Mouse (Mus musculus): ENCODE measurements around the gene Gm20388. TPM values are rescaled to one million over a fixed set of nuclear protein-coding genes. Genes with fewer than 3 reads are reported as not detected.

The Gm20388 gene
- polyA plus RNA-seq, 1 experiment from 2014 or later = 5.5 TPM

GRCm38 (mm10) chr8:122193521-122193920 lies 2282.9 kb downstream of the Gm20388 start:
- Histone ChIP-seq H3K9me3 (no peaks in the 10 kb centered on the region), H3K4me3 (no peak overlapping the region), H3K27me3 (ENCODE audit: poor library complexity, severe bottlenecking) (no peaks in the 10 kb centered on the region), H3K4me1 (peaks cover 40% of the 10 kb centered on the region), H3K36me3 (replicated peaks) (no peaks in the 10 kb centered on the region), H3K27ac (peak overlapping the region; percentile 63; the same call in 1 of the 2 replicates)
- DNase-seq (ENCODE audit: extremely low spot score, low spot score) = no peak
- WGBS = 67% methylated on average over 11 of the region's 11 CpGs

DNA sequence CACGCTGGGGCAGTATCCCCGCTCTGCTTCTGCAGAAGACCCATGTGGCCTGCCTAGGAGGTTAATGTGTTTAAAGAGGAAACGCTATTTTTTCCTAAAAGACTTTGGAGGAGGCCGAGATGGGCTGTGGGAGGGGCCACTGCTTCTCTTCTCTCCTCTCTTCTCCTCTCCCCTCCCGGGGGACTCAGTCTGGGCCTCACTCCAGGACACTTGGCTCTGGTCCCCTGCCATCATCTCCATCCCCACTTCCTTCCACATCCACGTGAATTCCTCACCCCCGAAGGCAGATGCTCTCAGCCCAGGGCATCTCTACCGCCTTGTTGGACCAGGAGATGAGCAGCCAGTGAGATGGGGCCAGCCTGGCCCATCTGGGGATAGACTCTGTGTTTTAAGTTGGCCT lies 2283.8 kb downstream of the Gm20388 start:
- no peak overlapping the region for H3K27ac ChIP-seq
- no peak for DNase-seq (ENCODE audit: extremely low spot score, low spot score)

GRCm38 (mm10) chr8:122197342-122197741 lies 2286.7 kb downstream of the Gm20388 start:
- no peaks in the 10 kb centered on the region for H3K9me3 ChIP-seq
- WGBS = 75% methylated on average over 5 of the region's 5 CpGs
- no peak for DNase-seq (ENCODE audit: extremely low spot score, low spot score)
- no peaks in the 10 kb centered on the region for H3K36me3 ChIP-seq (replicated peaks)
- H3K27me3 ChIP-seq (ENCODE audit: poor library complexity, severe bottlenecking) = no peaks in the 10 kb centered on the region
- peaks cover 30% of the 10 kb centered on the region for H3K4me1 ChIP-seq
- no peak overlapping the region for H3K27ac ChIP-seq
- no peak overlapping the region for H3K4me3 ChIP-seq

More for the DNA sequence above, 2283.8 kb downstream of the Gm20388 start:
- Histone ChIP-seq H3K36me3 (replicated peaks) (no peaks in the 10 kb centered on the region), H3K4me3 (no peak overlapping the region), H3K4me1 (peaks cover 40% of the 10 kb centered on the region), H3K9me3 (no peaks in the 10 kb centered on the region), H3K27me3 (ENCODE audit: poor library complexity, severe bottlenecking) (no peaks in the 10 kb centered on the region)
- WGBS = 79% methylated on average over 8 of the region's 8 CpGs

DNA sequence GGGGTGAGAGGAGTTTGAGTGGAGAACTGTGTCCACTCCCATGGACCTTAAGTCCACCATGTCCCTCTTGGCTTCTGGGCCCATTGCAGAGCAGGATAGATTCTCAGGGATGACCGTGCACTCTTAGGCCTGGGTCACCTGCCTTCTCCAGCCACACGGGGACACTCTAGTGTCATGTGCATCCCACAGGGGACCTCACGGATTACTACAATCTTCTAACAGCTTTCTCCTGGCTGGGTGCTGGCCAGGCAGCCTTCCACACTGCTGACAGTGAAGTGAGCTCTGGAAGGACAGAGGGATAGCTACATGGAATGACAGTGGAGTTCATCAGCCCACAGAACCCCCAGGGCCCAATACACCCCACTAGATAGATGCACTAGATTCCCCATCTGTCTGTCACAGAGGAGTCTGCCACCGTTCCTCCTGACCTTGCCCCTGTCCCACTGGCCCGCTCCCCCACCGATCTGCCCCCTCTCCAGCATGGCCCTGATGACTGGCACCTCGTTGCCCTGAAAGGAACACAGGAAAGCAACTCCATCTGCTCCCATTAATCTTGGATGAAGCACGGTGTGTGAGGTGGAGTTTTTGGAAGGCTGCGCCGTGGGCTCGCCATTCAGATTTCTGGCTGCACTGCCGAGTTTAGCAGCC lies 2287.9 kb downstream of the Gm20388 start:
- no peak overlapping the region for H3K4me3 ChIP-seq
- 87% methylated on average over 12 of the region's 12 CpGs for WGBS
- no peak for DNase-seq (ENCODE audit: extremely low spot score, low spot score)

DNA sequence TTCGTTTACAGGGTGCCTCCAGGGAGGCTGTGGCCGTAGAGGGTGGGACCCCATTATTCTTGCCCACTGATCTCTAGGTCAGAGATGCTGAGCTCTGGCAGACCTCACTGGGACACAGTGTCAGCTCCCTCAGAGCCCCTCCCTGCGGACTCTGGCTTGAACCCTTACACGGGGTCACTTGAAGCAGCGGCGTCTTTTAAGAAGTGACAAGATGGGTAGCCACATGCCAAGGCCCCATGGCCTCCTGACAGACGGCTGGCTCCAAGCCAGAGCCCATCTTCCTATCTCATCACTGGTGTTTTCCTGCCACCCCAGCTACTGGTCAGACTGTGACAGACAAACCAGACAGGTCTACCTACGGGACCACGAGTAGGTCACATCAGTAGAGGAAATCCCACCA lies 2288.6 kb downstream of the Gm20388 start:
- WGBS = 91% methylated on average over 9 of the region's 9 CpGs
- DNase-seq (ENCODE audit: extremely low spot score, low spot score) = no peak
- Histone ChIP-seq H3K36me3 (replicated peaks) (no peaks in the 10 kb centered on the region), H3K4me3 (no peak overlapping the region), H3K9me3 (no peaks in the 10 kb centered on the region), H3K4me1 (peaks cover 12% of the 10 kb centered on the region), H3K27me3 (ENCODE audit: poor library complexity, severe bottlenecking) (no peaks in the 10 kb centered on the region), H3K27ac (no peak overlapping the region)

More for the DNA sequence above, 2287.9 kb downstream of the Gm20388 start:
- Histone ChIP-seq H3K4me1 (peaks cover 19% of the 10 kb centered on the region), H3K36me3 (replicated peaks) (no peaks in the 10 kb centered on the region), H3K9me3 (no peaks in the 10 kb centered on the region), H3K27ac (no peak overlapping the region), H3K27me3 (ENCODE audit: poor library complexity, severe bottlenecking) (no peaks in the 10 kb centered on the region)

- WGBS = 90% methylated on average over 4 of the region's 4 CpGs
- H3K4me3 ChIP-seq = no peak overlapping the region
- H3K27ac ChIP-seq = no peak overlapping the region
- peaks cover 6% of the 10 kb centered on the region; the same call in 1 of the 2 replicates for H3K4me1 ChIP-seq
- no peak for DNase-seq (ENCODE audit: extremely low spot score, low spot score)
- no peaks in the 10 kb centered on the region for H3K36me3 ChIP-seq (replicated peaks)
- H3K27me3 ChIP-seq (ENCODE audit: poor library complexity, severe bottlenecking) = no peaks in the 10 kb centered on the region
- H3K9me3 ChIP-seq = no peaks in the 10 kb centered on the region
These were observed 2289.2 kb downstream of the Gm20388 start for GRCm38 (mm10) chr8:122199841-122200240.

DNA sequence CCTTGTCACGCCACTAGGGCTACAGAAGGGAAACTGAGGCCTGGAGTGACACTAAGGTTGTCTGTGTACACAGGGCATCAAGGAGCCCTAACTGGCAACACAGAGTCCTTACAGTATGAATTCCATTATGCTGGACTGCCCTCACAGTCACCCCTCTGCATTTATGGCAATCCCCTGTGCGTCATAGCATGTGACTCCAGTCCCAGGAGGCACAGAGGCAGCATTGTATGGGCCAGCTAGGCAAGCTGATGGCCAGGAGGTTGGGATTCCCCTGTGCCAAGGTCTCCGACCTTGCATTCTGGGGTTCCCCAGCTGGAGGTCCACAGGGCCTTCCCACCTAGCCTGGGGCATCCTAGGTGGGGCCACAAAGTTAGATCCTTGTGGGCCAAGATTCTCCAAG lies 2300.9 kb downstream of the Gm20388 start:
- no peak for DNase-seq (ENCODE audit: extremely low spot score, low spot score)
- Histone ChIP-seq H3K4me3 (no peak overlapping the region), H3K4me1 (peaks cover 11% of the 10 kb centered on the region; the same call in 1 of the 2 replicates), H3K36me3 (replicated peaks) (no peaks in the 10 kb centered on the region), H3K27me3 (ENCODE audit: poor library complexity, severe bottlenecking) (no peaks in the 10 kb centered on the region; the same call in 1 of the 2 replicates), H3K27ac (no peak overlapping the region), H3K9me3 (peaks cover 11% of the 10 kb centered on the region)
- WGBS = 82% methylated on average over 3 of the region's 3 CpGs

- no peaks in the 10 kb centered on the region; the same call in 1 of the 2 replicates for H3K27me3 ChIP-seq (ENCODE audit: poor library complexity, severe bottlenecking)
- WGBS = 83% methylated on average over 8 of the region's 8 CpGs
- no peak for DNase-seq (ENCODE audit: extremely low spot score, low spot score)
These were observed 2305.0 kb downstream of the Gm20388 start for GRCm38 (mm10) chr8:122215630-122216029.

GRCm38 (mm10) chr8:122216433-122216832 lies 2305.8 kb downstream of the Gm20388 start:
- WGBS = 64% methylated on average over 6 of the region's 6 CpGs

More at GRCm38 (mm10) chr8:122215630-122216029, 2305.0 kb downstream of the Gm20388 start:
- peaks cover 11% of the 10 kb centered on the region; the same call in 1 of the 2 replicates for H3K4me1 ChIP-seq
- H3K9me3 ChIP-seq = peaks cover 1% of the 10 kb centered on the region
- no peak overlapping the region for H3K4me3 ChIP-seq
- H3K36me3 ChIP-seq (replicated peaks) = no peaks in the 10 kb centered on the region
- no peak overlapping the region for H3K27ac ChIP-seq

GRCm38 (mm10) chr8:122217456-122218177 lies 2307.0 kb downstream of the Gm20388 start:
- H3K36me3 ChIP-seq (replicated peaks) = no peaks in the 10 kb centered on the region
- H3K4me3 ChIP-seq = no peak overlapping the region
- H3K9me3 ChIP-seq = no peaks in the 10 kb centered on the region
- 87% methylated on average over 10 of the region's 10 CpGs for WGBS
- no peak for DNase-seq (ENCODE audit: extremely low spot score, low spot score)
- no peaks in the 10 kb centered on the region; the same call in 1 of the 2 replicates for H3K27me3 ChIP-seq (ENCODE audit: poor library complexity, severe bottlenecking)
- no peak overlapping the region for H3K27ac ChIP-seq
- H3K4me1 ChIP-seq = peaks cover 11% of the 10 kb centered on the region; the same call in 1 of the 2 replicates

More at GRCm38 (mm10) chr8:122216433-122216832, 2305.8 kb downstream of the Gm20388 start:
- no peaks in the 10 kb centered on the region for H3K9me3 ChIP-seq
- H3K4me1 ChIP-seq = peaks cover 11% of the 10 kb centered on the region; the same call in 1 of the 2 replicates
- H3K36me3 ChIP-seq (replicated peaks) = no peaks in the 10 kb centered on the region
- H3K27ac ChIP-seq = no peak overlapping the region
- H3K27me3 ChIP-seq (ENCODE audit: poor library complexity, severe bottlenecking) = no peaks in the 10 kb centered on the region; the same call in 1 of the 2 replicates
- DNase-seq (ENCODE audit: extremely low spot score, low spot score) = no peak
- no peak overlapping the region for H3K4me3 ChIP-seq

DNA sequence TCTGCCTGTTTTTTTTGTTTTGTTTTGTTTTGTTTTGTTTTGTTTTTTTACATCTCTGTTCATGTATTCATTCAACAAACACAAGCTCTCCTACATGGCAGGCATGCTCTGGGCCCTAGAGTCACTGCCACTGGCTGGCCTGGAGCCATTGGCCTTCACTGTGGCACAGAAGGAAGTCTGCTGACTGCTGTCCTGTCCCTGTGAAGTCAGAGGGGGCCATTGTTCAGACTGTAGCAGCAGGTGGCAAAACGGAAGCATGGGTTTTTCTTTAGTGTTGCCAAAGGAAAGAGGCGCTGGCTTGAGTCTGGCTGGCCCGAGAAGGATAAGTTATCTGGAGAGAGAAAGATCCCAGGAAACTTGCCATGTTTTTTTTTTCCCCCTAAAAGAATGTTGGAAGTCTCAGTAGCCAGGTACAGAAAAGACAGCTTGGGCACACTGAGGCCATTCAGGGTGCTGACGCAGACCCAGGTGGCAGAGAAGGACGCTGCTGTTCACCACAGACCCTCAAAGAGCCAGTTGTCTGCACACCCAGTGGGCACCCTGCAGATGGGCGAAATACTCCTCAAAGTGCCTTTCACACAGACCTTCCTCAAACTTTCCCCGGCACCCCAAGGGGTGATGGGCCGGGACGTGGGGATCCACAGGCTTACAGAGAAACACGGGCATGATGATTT lies 2313.5 kb downstream of the Gm20388 start:
- no peak overlapping the region for H3K27ac ChIP-seq
- H3K4me3 ChIP-seq = no peak overlapping the region
- H3K27me3 ChIP-seq (ENCODE audit: poor library complexity, severe bottlenecking) = peaks cover 39% of the 10 kb centered on the region
- DNase-seq (ENCODE audit: extremely low spot score, low spot score) = no peak
- peaks cover 25% of the 10 kb centered on the region for H3K4me1 ChIP-seq
- no peaks in the 10 kb centered on the region for H3K36me3 ChIP-seq (replicated peaks)
- WGBS = 67% methylated on average over 10 of the region's 10 CpGs
- no peaks in the 10 kb centered on the region for H3K9me3 ChIP-seq

DNA sequence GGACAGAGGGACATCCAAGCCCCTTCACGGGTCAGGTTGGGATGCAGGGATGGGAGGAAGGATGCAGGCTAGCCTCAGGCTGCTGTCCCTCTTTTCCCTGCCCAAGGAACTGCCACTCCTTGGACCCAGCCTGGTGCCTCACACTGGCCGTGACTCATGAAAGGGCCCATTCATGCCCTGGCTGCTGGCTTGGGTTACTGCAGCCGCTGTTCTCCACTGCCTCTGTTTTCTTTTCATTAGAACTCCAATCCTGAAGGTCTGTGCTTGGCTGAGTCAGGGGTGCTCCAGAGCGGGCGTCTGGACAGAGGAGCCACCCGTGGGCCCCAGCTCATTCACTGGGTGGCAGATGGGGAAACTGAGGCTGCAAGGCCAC lies 2314.0 kb downstream of the Gm20388 start:
- peaks cover 29% of the 10 kb centered on the region for H3K4me1 ChIP-seq
- H3K27me3 ChIP-seq (ENCODE audit: poor library complexity, severe bottlenecking) = peaks cover 45% of the 10 kb centered on the region
- no peak overlapping the region for H3K4me3 ChIP-seq
- WGBS = 53% methylated on average over 6 of the region's 6 CpGs
- no peak for DNase-seq (ENCODE audit: extremely low spot score, low spot score)
- 0 out of 2 replicates have a peak overlapping the region, but pooled peaks have one; percentile 1 for H3K27ac ChIP-seq
- H3K36me3 ChIP-seq (replicated peaks) = no peaks in the 10 kb centered on the region
- no peaks in the 10 kb centered on the region for H3K9me3 ChIP-seq
